Mouse (Mus musculus) right cerebral cortex, postnatal 25 days (tissue): ENCODE data around the gene Zfp952.
A peak's percentile ranks its signal among the peaks of the same experiment; 100 is the strongest.
"Not testable (repeated sequence)": the region's sequence is repeated elsewhere in the genome, so short reads cannot be mapped to it uniquely, and the experiment has no call there.

Source experiments
- DNase-seq: peaks from one replicate; pipeline ENCODE4 v3.0.0; 2022

Zfp952 gene

DNA sequence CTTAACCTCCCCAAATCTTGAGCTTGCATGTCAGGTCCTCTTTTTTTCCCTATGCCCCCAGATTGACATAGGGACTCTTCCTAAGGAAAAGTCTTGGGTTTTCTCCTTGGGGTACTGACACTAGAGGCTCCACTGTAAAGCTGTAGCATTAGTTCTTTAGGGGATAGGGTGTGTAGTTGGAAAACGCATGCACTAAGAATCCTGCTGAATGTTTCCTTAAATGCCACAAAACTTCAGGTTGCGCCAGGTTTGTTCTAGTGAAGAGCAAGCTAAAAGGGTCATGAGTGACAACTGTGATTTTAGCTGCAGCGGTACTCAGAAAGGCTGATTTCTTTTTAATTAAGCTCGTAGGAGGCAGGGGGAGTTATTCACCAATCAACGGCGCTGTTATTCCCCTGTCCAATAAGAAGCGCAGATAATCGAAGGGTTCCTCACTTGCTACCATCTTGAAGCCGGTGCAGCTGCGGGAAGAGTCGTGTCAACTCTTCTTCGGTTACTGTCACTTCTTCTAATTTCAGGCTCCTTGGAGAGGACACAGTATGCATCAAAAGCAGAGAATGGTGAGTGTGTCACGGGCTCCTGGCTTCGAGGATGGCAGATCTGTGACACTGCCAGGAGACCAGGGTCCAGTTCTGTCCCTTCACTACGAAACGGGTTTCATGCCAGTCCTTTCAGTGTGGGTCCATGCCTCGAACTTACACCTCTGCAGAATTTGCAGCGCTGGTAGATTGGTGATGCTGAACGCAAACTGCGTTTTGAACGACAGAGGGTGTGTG lies at the start of gene Zfp952:
Zfp952 (plus strand) TSS at position 431 of the 776 bp plus-strand sequence.
- DNase-seq = peak; percentile 85

- no peak for DNase-seq
These were observed 49.3 kb upstream of the Zfp952 start for GRCm38 (mm10) chr17:32943661-32944060.

GRCm38 (mm10) chr17:32944402-32945035 lies 48.4 kb upstream of the Zfp952 start:
- DNase-seq = no peak

GRCm38 (mm10) chr17:32946716-32947115 lies 46.2 kb upstream of the Zfp952 start:
- DNase-seq = no peak

DNA sequence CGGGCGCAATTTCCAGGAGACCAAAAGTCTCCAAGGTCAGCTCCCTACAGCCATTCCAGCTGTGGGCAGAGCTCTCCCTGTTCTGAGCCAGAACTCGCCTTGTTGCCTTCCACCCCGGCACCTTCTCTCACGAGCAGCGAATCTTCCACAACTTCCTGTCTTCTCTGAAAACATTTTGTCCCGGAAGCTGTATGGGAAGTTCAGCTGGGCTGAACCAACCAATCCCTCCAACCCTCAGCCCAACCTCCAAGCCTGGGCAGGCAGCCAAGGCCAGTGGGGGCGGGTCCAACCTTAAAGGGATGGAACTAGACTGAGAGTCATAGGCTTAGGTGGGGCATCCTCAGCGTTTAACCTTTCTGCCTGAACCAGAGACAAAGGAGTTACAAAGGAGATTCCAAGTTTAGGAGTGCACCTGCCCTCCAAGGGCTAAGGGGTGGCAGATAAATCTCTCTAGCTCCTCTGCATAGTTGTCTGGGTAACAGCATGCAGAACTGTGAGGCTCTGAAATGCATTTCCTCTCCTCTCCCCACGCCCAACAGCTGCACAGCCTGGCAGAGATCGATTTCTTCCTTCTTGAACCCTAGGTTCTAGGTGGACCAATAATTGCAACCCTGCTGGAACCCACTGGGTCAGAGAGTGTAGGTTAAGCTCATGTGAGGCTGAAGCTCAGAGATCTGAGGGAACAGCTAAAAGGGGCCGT lies 45.6 kb upstream of the Zfp952 start, which contains the start of gene Cyp4f13:
Cyp4f13 (minus strand) TSS at position 188 of the 700 bp plus-strand sequence.
- DNase-seq = peak; percentile 82

DNA sequence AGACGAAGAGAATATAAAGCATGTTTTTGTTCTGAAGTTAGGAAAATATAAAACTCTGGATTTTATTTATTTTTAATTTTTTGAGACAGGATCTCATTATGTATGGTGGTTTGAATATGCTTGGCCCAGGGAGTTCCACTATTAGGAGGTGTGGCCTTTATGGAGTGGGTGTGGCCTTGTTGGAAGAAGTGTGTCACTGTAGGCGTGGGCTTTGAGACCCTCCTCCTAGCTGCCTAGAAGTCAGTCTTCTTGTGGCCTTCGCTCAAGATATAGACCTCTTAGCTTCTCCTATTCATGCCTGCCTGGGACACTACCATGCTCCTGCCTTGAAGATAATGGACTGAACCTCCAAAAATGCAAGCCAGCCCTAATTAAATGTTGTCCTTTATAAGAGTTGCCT lies 42.8 kb upstream of the Zfp952 start:
- DNase-seq = no peak

- DNase-seq = no peak
These were observed 41.9 kb upstream of the Zfp952 start for GRCm38 (mm10) chr17:32951006-32951405.

- DNase-seq = peak; percentile 72
These were observed 41.5 kb upstream of the Zfp952 start for GRCm38 (mm10) chr17:32951441-32951840.

DNA sequence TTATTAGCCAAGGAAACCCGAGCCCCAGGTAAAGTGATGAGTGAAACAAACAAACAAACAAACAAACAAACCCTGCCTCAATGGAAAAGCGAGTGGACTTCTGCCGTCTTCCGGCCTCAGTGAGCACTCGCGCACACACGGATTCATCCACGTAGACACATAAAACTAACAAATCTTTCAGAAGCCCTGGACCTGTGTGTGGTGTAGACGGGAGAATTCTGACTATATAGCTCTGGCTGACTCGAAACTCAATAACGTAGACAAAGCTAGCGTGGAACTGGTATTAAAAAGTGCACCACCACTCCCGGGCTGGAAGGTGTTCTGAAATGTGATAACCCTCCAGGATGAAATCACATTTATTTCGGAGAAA lies 27.7 kb upstream of the Zfp952 start:
- DNase-seq = no peak

- DNase-seq = peak; percentile 90
These were observed 27.2 kb upstream of the Zfp952 start, which contains the start of gene Zfp472 for GRCm38 (mm10) chr17:32965623-32966290. Gene Zfp472, plus strand, starts transcription at chr17:32965814.

GRCm38 (mm10) chr17:32981361-32981760 lies 11.6 kb upstream of the Zfp952 start:
- DNase-seq = no peak

- DNase-seq = no peak
These were observed 6.6 kb upstream of the Zfp952 start for GRCm38 (mm10) chr17:32986301-32986700.

DNA sequence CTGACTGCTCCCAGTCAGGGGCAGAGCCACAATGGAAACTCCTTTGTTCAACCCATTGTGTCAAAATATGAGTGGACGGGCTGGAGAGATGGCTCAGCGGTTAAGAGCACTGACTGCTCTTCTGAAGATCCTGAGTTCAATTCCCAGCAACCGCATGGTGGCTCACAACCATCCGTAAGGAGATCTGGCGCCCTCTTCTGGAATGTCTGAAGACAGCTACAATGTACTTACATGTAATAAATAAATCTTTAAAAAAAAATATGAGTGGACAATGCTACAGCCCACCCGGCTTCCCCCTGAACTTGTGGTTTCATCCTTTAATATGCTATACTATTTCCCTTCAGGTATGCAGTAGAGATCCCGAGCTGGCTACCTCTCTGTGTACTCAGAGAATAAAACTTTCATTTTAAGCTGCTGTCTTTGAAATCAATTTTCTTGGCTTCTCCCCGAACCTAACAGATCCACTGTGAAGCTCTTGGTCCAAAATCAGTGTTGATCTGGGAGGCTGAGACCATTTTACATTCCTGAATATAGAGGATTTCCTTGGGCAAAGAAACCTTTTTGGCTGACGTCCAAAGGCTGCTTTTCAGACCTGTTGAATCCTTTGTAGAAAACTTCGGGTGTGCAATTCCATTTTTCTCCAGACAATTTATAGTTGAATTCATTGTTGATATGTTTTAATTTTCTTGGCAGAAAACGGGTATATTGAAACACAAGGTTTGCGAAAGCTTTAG lies 797 bp upstream of the Zfp952 start:
- no peak for DNase-seq

GRCm38 (mm10) chr17:32998492-32998891 lies 5.6 kb downstream of the Zfp952 start:
- no peak for DNase-seq

GRCm38 (mm10) chr17:33008337-33008736 lies 15.4 kb downstream of the Zfp952 start:
- DNase-seq = no peak

- not testable (repeated sequence) for DNase-seq
These were observed 27.5 kb downstream of the Zfp952 start for GRCm38 (mm10) chr17:33020434-33020833.

DNA sequence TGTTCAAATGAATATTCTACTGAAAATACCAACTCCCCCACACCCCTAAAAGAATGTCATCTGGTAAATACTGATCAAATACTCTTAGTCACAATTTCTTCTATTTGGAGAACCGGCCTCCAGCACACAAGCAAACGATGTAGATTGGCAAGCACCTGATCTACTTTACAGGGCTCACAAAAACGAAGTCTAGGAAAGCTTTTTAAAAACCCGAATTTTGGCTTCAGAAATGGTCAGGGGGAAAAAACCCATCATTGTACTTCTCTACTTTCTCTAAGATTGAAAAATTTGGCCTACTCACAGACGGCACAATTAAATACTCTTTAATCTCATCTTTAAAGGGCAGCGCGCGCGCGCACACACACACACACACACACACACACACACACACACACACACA lies 39.4 kb downstream of the Zfp952 start:
- no peak for DNase-seq

GRCm38 (mm10) chr17:33032900-33033891 lies 40.3 kb downstream of the Zfp952 start, which contains the start of gene Zfp763:
Gene Zfp763, minus strand, starts transcription at chr17:33033402.
- peak; percentile 80 for DNase-seq
